Mouse (Mus musculus): Measurements from ENCODE around the gene Glb1l2. TPM values are rescaled to one million over a fixed set of nuclear protein-coding genes. Genes with fewer than 3 reads are reported as not detected.

Gene Glb1l2
- polyA plus RNA-seq, 1 experiment from 2014 or later = 1.2 TPM

DNA sequence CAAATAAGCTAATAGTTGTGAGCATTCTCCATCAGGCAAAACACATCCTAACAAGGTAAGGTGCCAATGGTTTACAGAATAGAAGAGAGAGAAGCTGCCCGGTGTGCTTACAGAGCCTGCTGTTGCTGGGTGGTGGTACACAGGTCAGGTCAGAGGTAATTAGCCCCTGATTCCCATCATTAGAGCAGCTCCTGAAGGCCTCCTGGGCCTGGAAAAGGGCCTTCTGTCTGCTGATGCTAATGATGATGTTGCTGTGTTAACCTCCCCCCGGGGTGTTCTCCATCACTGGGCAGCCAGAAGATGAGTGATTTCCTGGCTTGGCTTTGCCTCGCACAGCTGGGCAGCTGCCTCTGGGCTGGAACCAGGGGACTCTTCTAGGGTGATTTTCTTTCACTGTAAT, 87.9 kb downstream of the Glb1l2 start:
- Histone ChIP-seq H3K4me1 (ENCODE audit: control insufficient read depth, insufficient read depth, low read length) (no peaks in the 10 kb centered on the region), H3K4me3 (ENCODE audit: low read depth, low read length) (no peak overlapping the region), H3K27ac (ENCODE audit: low read depth, low read length) (no peak overlapping the region), H3K4me2 (no peak overlapping the region), H3K27me3 (ENCODE audit: control insufficient read depth, insufficient read depth, low read length) (no peaks in the 10 kb centered on the region), H3K36me3 (ENCODE audit: control insufficient read depth, insufficient read depth, low read length) (no peaks in the 10 kb centered on the region), H3K9ac (ENCODE audit: low read depth, low read length) (no peak overlapping the region), H3K9me3 (replicated peaks; ENCODE audit: control insufficient read depth, low read length) (no peaks in the 10 kb centered on the region)
- ATAC-seq (replicated peaks; ENCODE audit: insufficient number of reproducible peaks, low FRiP score, low TSS enrichment) = no peak
- WGBS (ENCODE audit: insufficient replicate concordance) = 42% methylated on average over 3 of the region's 3 CpGs

Other genes starting within 250 kb of the Glb1l2 start
- gene B3gat1, start 72.7 kb downstream of the Glb1l2 start, polyA plus RNA-seq (2014; fragmentation: Nextera tagmentation; extraction: Ambion mirVana) = 0.04 TPM in 1 of 2 replicates, not detected in the other
- gene Glb1l3, start 54.4 kb upstream of the Glb1l2 start, polyA plus RNA-seq (2014; fragmentation: Nextera tagmentation; extraction: Ambion mirVana) = not detected in 2 replicates
- 0.08 and 0.16 TPM in 2 replicates for gene Gm1110, start 116.6 kb upstream of the Glb1l2 start, polyA plus RNA-seq (2014; fragmentation: Nextera tagmentation; extraction: Ambion mirVana)
- 32.5 and 35.1 TPM in 2 replicates for gene Acad8, start 193.1 kb upstream of the Glb1l2 start, polyA plus RNA-seq (2014; fragmentation: Nextera tagmentation; extraction: Ambion mirVana)
- 111 TPM in 2 replicates for gene Thyn1, start 193.2 kb upstream of the Glb1l2 start, polyA plus RNA-seq (2014; fragmentation: Nextera tagmentation; extraction: Ambion mirVana)
- 24.3 and 25.5 TPM in 2 replicates for gene Vps26b, start 223.6 kb upstream of the Glb1l2 start, polyA plus RNA-seq (2014; fragmentation: Nextera tagmentation; extraction: Ambion mirVana)
- 23.7 and 27.2 TPM in 2 replicates for gene Ncapd3, start 223.7 kb upstream of the Glb1l2 start, polyA plus RNA-seq (2014; fragmentation: Nextera tagmentation; extraction: Ambion mirVana)